ENCODE assay signal across 20 mouse cellular contexts in the genomic region with DNA sequence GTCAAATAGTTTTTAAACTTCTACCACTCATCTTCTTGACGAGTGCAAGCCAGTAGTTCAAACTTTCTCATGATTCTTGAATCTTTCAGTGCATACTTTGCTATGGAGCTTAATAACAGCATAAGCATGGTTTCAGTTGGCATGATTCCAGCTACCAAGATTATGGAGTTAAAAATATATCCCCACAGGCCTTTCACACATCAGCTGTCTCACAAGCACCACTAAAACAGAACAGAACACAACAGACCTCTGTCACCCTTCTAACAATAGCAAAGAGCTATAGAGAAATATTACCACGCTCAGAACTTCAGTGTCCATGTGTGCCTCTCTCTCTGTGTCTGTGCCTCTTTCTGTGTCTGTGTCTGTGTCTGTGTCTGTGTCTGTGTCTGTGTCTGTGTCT.
DNase-seq lines count a peak whose midpoint lies in the region; ATAC-seq and TF ChIP-seq lines count a peak whose summit lies in the region.
"Had no signal": no experiment of that assay in that cellular context is flagged by ENCODE, and none has a peak within 500 bp of the region (broad histone marks: within the 10 kb centered on the region; RNA-seq: fewer than 3 reads in every experiment).

No protein-coding gene starts in this region.

- no peak overlapping the region for H3K4me3 ChIP-seq in forebrain, embryonic 14.5 days (ENCODE audit: low read depth, low read length)
- no peak overlapping the region for H3K4me3 ChIP-seq in forebrain, embryonic 15.5 days
- H3K4me3 ChIP-seq in limb, embryonic 14.5 days (replicated peaks; ENCODE audit: low read length): no peak overlapping the region
- no peak overlapping the region for H3K4me3 ChIP-seq in limb, embryonic 10.5 days
- no peak overlapping the region for H3K4me3 ChIP-seq in heart, embryonic 14.5 days (ENCODE audit: control insufficient read depth in 1 of 2, insufficient read depth in 1 of 2, low read depth in 1 of 2, low read length in 2 of 2)
- H3K4me3 ChIP-seq: forebrain, embryonic 12.5 days; limb, embryonic 15.5 days; megakaryocyte, embryonic 14.5 days had no signal

- ATAC-seq in forebrain, embryonic 14.5 days: no peak
- ATAC-seq in forebrain, embryonic 15.5 days (replicated peaks): no peak
- peak; percentile 37; the same call in 1 of the 2 replicates for ATAC-seq in limb, embryonic 14.5 days (ENCODE audit: low FRiP score, low read depth)
- ATAC-seq in heart, embryonic 14.5 days (ENCODE audit: insufficient number of reproducible peaks, insufficient read depth, low FRiP score, low read depth): peak; percentile 91
- ATAC-seq: hindbrain, postnatal 0 days; intestine, postnatal 0 days had no signal

- H3K4me2 ChIP-seq in forebrain, embryonic 14.5 days (ENCODE audit: low read length): no peak overlapping the region
- no peak overlapping the region for H3K4me2 ChIP-seq in forebrain, embryonic 15.5 days (replicated peaks)
- H3K4me2 ChIP-seq in limb, embryonic 14.5 days (replicated peaks; ENCODE audit: low read depth, low read length, severe bottlenecking): no peak overlapping the region
- H3K4me2 ChIP-seq in heart, embryonic 14.5 days (ENCODE audit: low read length): peak overlapping the region; percentile 11; the same call in 1 of the 2 replicates
- H3K4me2 ChIP-seq: forebrain, embryonic 12.5 days; limb, embryonic 15.5 days had no signal

- 78% methylated on average over 2 of the region's 2 CpGs for WGBS in forebrain, embryonic 14.5 days
- 73% methylated on average over 2 of the region's 2 CpGs for WGBS in forebrain, embryonic 15.5 days
- 46% methylated on average over 2 of the region's 2 CpGs for WGBS in limb, embryonic 14.5 days
- 86% methylated on average over 2 of the region's 2 CpGs for WGBS in limb, embryonic 10.5 days
- 10% methylated on average over 2 of the region's 2 CpGs for WGBS in heart, embryonic 14.5 days

- H3K4me1 ChIP-seq in forebrain, embryonic 14.5 days (ENCODE audit: control insufficient read depth, insufficient read depth, low read length): no peaks in the 10 kb centered on the region
- no peaks in the 10 kb centered on the region for H3K4me1 ChIP-seq in forebrain, embryonic 15.5 days
- 0 out of 2 replicates have a peak, but pooled peaks cover 3% of the 10 kb centered on the region for H3K4me1 ChIP-seq in limb, embryonic 14.5 days (ENCODE audit: control insufficient read depth, insufficient read depth, low read length)
- no peaks in the 10 kb centered on the region for H3K4me1 ChIP-seq in limb, embryonic 10.5 days
- peaks cover 4 to 5% of the 10 kb centered on the region in 2 experiments; a peak in 2 of 4 replicates for H3K4me1 ChIP-seq in heart, embryonic 14.5 days (ENCODE audit: control insufficient read depth in 2 of 2, insufficient read depth in 2 of 2, low read length in 2 of 2)
- H3K4me1 ChIP-seq: forebrain, embryonic 12.5 days; limb, embryonic 15.5 days had no signal

- H3K27ac ChIP-seq in forebrain, embryonic 14.5 days (ENCODE audit: low read depth, low read length): no peak overlapping the region
- no peak overlapping the region for H3K27ac ChIP-seq in forebrain, embryonic 15.5 days (replicated peaks)
- no peak overlapping the region for H3K27ac ChIP-seq in limb, embryonic 14.5 days (replicated peaks; ENCODE audit: low read depth, low read length)
- H3K27ac ChIP-seq in limb, embryonic 10.5 days: no peak overlapping the region
- peak overlapping the region; percentile 88 to 98 for H3K27ac ChIP-seq in heart, embryonic 14.5 days (replicated peaks in 1 of 2; ENCODE audit: control insufficient read depth in 1 of 2, insufficient read depth in 1 of 2, low read depth in 2 of 2, low read length in 2 of 2)
- H3K27ac ChIP-seq: forebrain, embryonic 12.5 days; hindbrain, postnatal 0 days; kidney, postnatal 0 days; limb, embryonic 15.5 days had no signal

- peak; percentile 27 for DNase-seq in forebrain, embryonic 14.5 days (ENCODE audit: low spot score)
- peak; percentile 63 for DNase-seq in limb, embryonic 14.5 days (ENCODE audit: low spot score)
- DNase-seq in limb, embryonic 10.5 days (ENCODE audit: low spot score): no peak
- peak; percentile 4 for DNase-seq in telencephalon, adult 2 months (ENCODE audit: low read depth, low spot score)
- DNase-seq in spleen, postnatal 10 days (ENCODE audit: low spot score in 2 of 2): no peak
- DNase-seq: adrenal gland, postnatal 14 days; cerebellum, adult 11-12 months; embryo, embryonic 11 days; gastrocnemius, postnatal 14 days; lung, postnatal 14 days; thymus, postnatal 25 days had no signal

- no peak for TF ChIP-seq POLR2A in limb, embryonic 14.5 days (IDR thresholded peaks at IDR 0.05; ENCODE audit: borderline replicate concordance, extremely low read depth, insufficient read depth, insufficient read length)

- H3K36me3 ChIP-seq in forebrain, embryonic 14.5 days (ENCODE audit: control insufficient read depth, insufficient read depth, low read length): no peaks in the 10 kb centered on the region
- H3K36me3 ChIP-seq in forebrain, embryonic 15.5 days: no peaks in the 10 kb centered on the region
- no peaks in the 10 kb centered on the region for H3K36me3 ChIP-seq in limb, embryonic 14.5 days (ENCODE audit: control insufficient read depth, insufficient read depth, low read length)
- H3K36me3 ChIP-seq in limb, embryonic 10.5 days: no peaks in the 10 kb centered on the region
- no peaks in the 10 kb centered on the region for H3K36me3 ChIP-seq in heart, embryonic 14.5 days (ENCODE audit: control insufficient read depth, insufficient read depth, low read length)
- H3K36me3 ChIP-seq: forebrain, embryonic 12.5 days; G1E; limb, embryonic 15.5 days had no signal

- no peak overlapping the region for H3K9ac ChIP-seq in forebrain, embryonic 14.5 days (ENCODE audit: low read length)
- H3K9ac ChIP-seq in forebrain, embryonic 15.5 days (replicated peaks): no peak overlapping the region
- H3K9ac ChIP-seq in limb, embryonic 14.5 days (ENCODE audit: low read depth, low read length, severe bottlenecking): no peak overlapping the region
- H3K9ac ChIP-seq in heart, embryonic 14.5 days (ENCODE audit: low read length): no peak overlapping the region
- H3K9ac ChIP-seq: forebrain, embryonic 12.5 days; limb, embryonic 15.5 days had no signal

- no peaks in the 10 kb centered on the region for H3K27me3 ChIP-seq in forebrain, embryonic 14.5 days (replicated peaks; ENCODE audit: control insufficient read depth, insufficient read depth, low read length)
- no peaks in the 10 kb centered on the region for H3K27me3 ChIP-seq in forebrain, embryonic 15.5 days
- H3K27me3 ChIP-seq in limb, embryonic 14.5 days (ENCODE audit: control insufficient read depth, insufficient read depth, low read length): no peaks in the 10 kb centered on the region
- H3K27me3 ChIP-seq in limb, embryonic 10.5 days (ENCODE audit: low read depth, poor library complexity, severe bottlenecking): no peaks in the 10 kb centered on the region
- H3K27me3 ChIP-seq in heart, embryonic 14.5 days (ENCODE audit: control insufficient read depth, insufficient read depth, low read length): no peaks in the 10 kb centered on the region
- H3K27me3 ChIP-seq: forebrain, embryonic 12.5 days; limb, embryonic 15.5 days; megakaryocyte, embryonic 14.5 days had no signal

- H3K9me3 ChIP-seq in forebrain, embryonic 14.5 days (replicated peaks; ENCODE audit: control insufficient read depth, low read length): no peaks in the 10 kb centered on the region
- H3K9me3 ChIP-seq in forebrain, embryonic 15.5 days: no peaks in the 10 kb centered on the region
- no peaks in the 10 kb centered on the region for H3K9me3 ChIP-seq in limb, embryonic 14.5 days (ENCODE audit: control insufficient read depth, low read length)
- H3K9me3 ChIP-seq in limb, embryonic 10.5 days (replicated peaks): no peaks in the 10 kb centered on the region
- H3K9me3 ChIP-seq in heart, embryonic 14.5 days (ENCODE audit: control insufficient read depth, low read length): no peaks in the 10 kb centered on the region
- H3K9me3 ChIP-seq: forebrain, embryonic 12.5 days; G1E; limb, embryonic 15.5 days; megakaryocyte, embryonic 14.5 days had no signal

Comparison
In these comparisons a context has a peak if more than half of its experiments do, and no peak if none do; other contexts are left out.
1. DNase-seq: peak in forebrain, embryonic 14.5 days (single experiment), limb, embryonic 14.5 days (single experiment) and telencephalon, adult 2 months (single experiment); none in limb, embryonic 10.5 days (single experiment) and spleen, postnatal 10 days (0 of 2).
2. ATAC-seq: peak in limb, embryonic 14.5 days (single experiment) and heart, embryonic 14.5 days (single experiment); none in forebrain, embryonic 14.5 days (single experiment) and forebrain, embryonic 15.5 days (single experiment).
3. H3K27ac ChIP-seq: peak in heart, embryonic 14.5 days (2 of 2); none in forebrain, embryonic 14.5 days (single experiment), forebrain, embryonic 15.5 days (single experiment), limb, embryonic 14.5 days (single experiment) and limb, embryonic 10.5 days (single experiment).